Mouse (Mus musculus) neural tube, embryonic 15.5 days (tissue): ENCODE data around the gene Slc35a5. TPM values are rescaled to one million over a fixed set of nuclear protein-coding genes. Genes with fewer than 3 reads are reported as not detected.

Experiments
- ATAC-seq: fragments of 200-750 bp; cut with Nextera tagmentation; 2 replicates; pipeline ENCODE4 v1.8.0; 2017; ENCODE audit warnings: mild to moderate bottlenecking, moderate TSS enrichment, moderate library complexity; ENCODE audit not compliant: low FRiP score
- H3K27ac ChIP-seq: fragments of 300-500 bp; sonication (generic); replicated peaks from 2 replicates; pipeline ENCODE4 v1.5.1; 2015; ENCODE audit warnings: mild to moderate bottlenecking, inconsistent platforms
- H3K27me3 ChIP-seq: fragments of 300-500 bp; sonication (generic); replicated peaks from 2 replicates; pipeline ENCODE4 v1.6.1; 2015; ENCODE audit warnings: inconsistent platforms
- H3K36me3 ChIP-seq: fragments of 300-500 bp; sonication (generic); 2 replicates; pipeline ENCODE4 v1.6.1; 2015; ENCODE audit warnings: inconsistent platforms
- H3K4me1 ChIP-seq: fragments of 300-500 bp; sonication (generic); 2 replicates; pipeline ENCODE4 v1.6.1; 2015; ENCODE audit warnings: inconsistent platforms
- H3K4me2 ChIP-seq: fragments of 300-500 bp; sonication (generic); 2 replicates; pipeline ENCODE4 v1.6.1; 2015; ENCODE audit warnings: inconsistent platforms, mild to moderate bottlenecking, moderate library complexity
- H3K4me3 ChIP-seq: fragments of 300-500 bp; sonication (generic); replicated peaks from 2 replicates; pipeline ENCODE4 v1.5.1; 2015; ENCODE audit warnings: mild to moderate bottlenecking, inconsistent platforms
- H3K9ac ChIP-seq: fragments of 300-500 bp; sonication (generic); replicated peaks from 2 replicates; pipeline ENCODE4 v1.6.1; 2015; ENCODE audit warnings: mild to moderate bottlenecking, inconsistent platforms
- H3K9me3 ChIP-seq: fragments of 300-500 bp; sonication (generic); replicated peaks from 2 replicates; pipeline ENCODE4 v1.6.1; 2016; ENCODE audit warnings: inconsistent platforms
- WGBS: fragments of 180-500 bp; shearing (Covaris S2); methylation state at CpG from one replicate; pipeline ENCODE4 v1.1.7; 2015; ENCODE audit warnings: mixed read lengths; 5-methylcytosine and 5-hydroxymethylcytosine counted together
- polyA plus RNA-seq: library from polyadenylated mRNA; unstranded; fragments of >200 nt; fragmentation: Nextera tagmentation; extraction: Ambion mirVana; gene quantifications from 2 replicates; pipeline ENCODE4 v1.2.1, GENCODE M21; 2015

The Slc35a5 gene
- polyA plus RNA-seq, 1 experiment from 2014 or later, result 35.1 TPM

DNA sequence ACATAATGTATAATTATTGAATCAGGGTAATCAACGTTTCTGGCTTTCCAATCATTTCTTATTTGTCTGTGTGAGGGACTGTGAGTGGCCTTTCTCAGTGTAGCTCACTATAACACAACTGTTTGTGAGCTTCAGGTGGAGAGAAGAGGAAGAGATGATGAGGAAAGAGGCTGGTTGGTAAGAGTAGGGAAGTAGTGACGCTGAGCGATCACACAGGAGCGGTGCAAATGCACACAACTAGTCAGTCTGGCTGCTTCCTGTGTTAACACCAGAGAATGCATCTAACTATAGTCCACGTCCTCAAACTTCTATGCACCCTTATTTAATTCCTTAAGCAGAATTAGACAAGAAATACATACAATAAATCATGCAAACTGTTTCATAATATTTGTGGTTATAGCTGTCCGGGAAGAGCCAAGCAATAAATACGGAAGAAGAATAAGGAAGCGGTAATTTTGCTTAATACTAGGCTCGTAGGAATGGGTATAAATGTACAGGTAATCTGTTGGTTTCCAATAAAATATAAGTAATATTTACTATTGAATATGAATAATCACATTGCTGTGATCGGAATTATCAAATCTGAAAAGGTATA lies 9.9 kb downstream of the Slc35a5 start:
- peaks cover 67% of the 10 kb centered on the region for H3K36me3 ChIP-seq
- no peaks in the 10 kb centered on the region for H3K27me3 ChIP-seq
- H3K4me1 ChIP-seq, result no peaks in the 10 kb centered on the region
- H3K4me2 ChIP-seq, result no peak overlapping the region
- H3K27ac ChIP-seq, result no peak overlapping the region
- no peak overlapping the region for H3K4me3 ChIP-seq
- ATAC-seq, result no peak
- no peaks in the 10 kb centered on the region for H3K9me3 ChIP-seq
- 93% methylated on average over 10 of the region's 10 CpGs for WGBS
- no peak overlapping the region for H3K9ac ChIP-seq

DNA sequence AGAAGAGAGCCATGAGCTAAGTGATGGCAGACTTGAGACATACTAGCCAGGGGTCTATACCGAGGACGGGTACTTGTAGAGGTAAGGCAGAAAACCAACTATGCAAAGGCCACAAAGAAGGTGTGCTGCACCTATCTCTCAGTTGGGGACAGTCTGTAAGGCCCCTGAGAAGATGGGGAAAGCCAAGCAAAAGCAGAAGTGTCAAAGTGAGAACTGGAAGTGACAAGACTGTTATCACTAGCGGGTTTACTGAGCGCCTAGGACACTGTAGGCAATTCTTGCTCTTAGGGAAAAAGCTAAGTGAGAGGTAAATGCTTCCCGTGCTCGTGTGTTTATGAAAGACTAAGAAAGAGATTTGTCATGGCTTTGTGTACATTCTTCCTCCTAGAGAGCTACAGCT lies 13.4 kb downstream of the Slc35a5 start:
- H3K27ac ChIP-seq, result no peak overlapping the region
- WGBS, result 93% methylated on average over 6 of the region's 6 CpGs
- H3K4me2 ChIP-seq, result no peak overlapping the region
- H3K27me3 ChIP-seq, result no peaks in the 10 kb centered on the region
- no peak for ATAC-seq
- H3K36me3 ChIP-seq, result peaks cover 72% of the 10 kb centered on the region
- no peaks in the 10 kb centered on the region for H3K9me3 ChIP-seq
- H3K9ac ChIP-seq, result no peak overlapping the region
- no peak overlapping the region for H3K4me3 ChIP-seq
- no peaks in the 10 kb centered on the region for H3K4me1 ChIP-seq

DNA sequence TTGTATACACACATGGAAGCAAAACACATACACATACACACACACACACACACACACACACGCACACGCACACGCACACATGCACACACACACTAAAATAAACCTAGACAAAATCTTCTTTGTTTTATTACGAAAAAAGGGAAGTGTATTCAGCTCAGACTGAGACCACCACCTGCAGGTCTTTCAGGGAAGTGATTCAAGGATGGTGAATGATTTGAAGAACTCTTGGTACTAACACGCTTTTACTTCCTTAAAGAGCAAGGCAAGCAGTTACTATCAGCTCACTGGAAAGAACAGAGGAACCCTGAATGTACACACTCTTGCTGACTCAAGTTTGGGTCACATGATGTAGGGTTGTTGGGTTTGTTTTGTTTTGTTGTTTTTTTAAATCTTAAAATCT lies 15.9 kb downstream of the Slc35a5 start:
- WGBS, result 94% methylated on average over 5 of the region's 5 CpGs
- no peak overlapping the region for H3K9ac ChIP-seq
- no peaks in the 10 kb centered on the region for H3K9me3 ChIP-seq
- H3K27ac ChIP-seq, result no peak overlapping the region
- ATAC-seq, result no peak
- H3K27me3 ChIP-seq, result no peaks in the 10 kb centered on the region
- no peak overlapping the region for H3K4me2 ChIP-seq
- no peaks in the 10 kb centered on the region for H3K4me1 ChIP-seq
- no peak overlapping the region for H3K4me3 ChIP-seq
- peaks cover 71% of the 10 kb centered on the region for H3K36me3 ChIP-seq

DNA sequence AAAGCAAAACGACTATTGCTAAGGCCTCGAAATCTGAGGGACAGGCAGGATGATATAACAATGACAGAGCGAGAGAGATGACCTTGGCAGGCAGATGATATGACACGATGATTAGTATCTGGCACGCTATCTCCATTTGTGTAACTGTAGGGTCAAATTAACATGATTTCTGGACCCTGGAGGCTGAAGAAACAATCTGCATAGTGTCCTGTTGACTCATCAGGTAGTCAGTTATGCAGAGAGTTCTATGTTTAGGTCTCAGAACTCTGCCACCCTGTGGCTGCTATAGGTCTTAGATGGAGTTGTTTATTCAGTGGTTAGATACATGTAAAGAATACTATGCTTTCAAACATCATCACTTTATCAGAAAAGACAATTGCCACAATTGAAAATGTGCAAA lies 16.8 kb downstream of the Slc35a5 start:
- no peak overlapping the region for H3K9ac ChIP-seq
- H3K9me3 ChIP-seq, result no peaks in the 10 kb centered on the region
- ATAC-seq, result no peak
- 98% methylated on average over 5 of the region's 5 CpGs for WGBS
- H3K4me1 ChIP-seq, result no peaks in the 10 kb centered on the region
- H3K4me3 ChIP-seq, result no peak overlapping the region
- H3K27ac ChIP-seq, result no peak overlapping the region
- no peak overlapping the region for H3K4me2 ChIP-seq
- H3K36me3 ChIP-seq, result peaks cover 66% of the 10 kb centered on the region
- H3K27me3 ChIP-seq, result no peaks in the 10 kb centered on the region

DNA sequence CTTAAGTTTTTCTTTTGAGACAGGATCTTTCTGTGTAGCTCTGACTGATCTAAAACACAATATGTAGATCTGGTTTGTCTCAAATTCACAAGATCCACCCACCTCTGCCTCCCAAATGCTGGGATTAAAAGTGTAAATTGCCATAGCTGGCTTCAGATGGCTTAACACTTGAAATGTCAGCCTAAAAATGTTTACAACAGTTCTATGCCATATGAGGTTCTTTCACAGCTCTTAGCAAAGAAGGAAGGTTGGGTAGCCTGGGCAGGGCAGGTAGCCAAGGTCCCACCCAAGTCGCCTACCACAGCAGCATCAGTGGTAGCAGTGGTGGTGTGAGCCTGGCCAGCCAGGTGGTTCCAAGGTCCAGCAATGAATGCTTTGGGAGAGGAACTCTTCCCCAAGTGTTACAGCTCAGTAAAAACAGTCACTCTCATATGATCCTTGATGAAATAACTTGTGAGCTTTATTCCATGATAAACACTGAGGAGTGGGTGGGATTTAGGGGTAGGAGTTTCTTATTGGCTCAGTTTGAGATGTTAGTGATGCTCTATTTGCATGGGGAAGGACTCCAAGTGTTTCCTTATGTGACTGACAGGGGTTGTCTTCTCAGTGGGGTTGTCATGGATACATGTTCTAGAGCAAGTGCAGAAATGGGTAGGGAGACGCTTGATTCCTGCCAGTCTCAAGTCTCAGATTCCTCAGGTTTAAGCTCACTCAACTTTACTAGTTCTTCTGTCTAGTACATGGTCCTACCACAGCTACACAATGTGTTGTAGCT lies 30.4 kb downstream of the Slc35a5 start:
- Histone ChIP-seq H3K9ac (no peak overlapping the region), H3K4me1 (no peaks in the 10 kb centered on the region), H3K4me2 (no peak overlapping the region), H3K27ac (no peak overlapping the region), H3K9me3 (no peaks in the 10 kb centered on the region), H3K4me3 (no peak overlapping the region), H3K36me3 (no peaks in the 10 kb centered on the region), H3K27me3 (no peaks in the 10 kb centered on the region)
- 85% methylated on average over 2 of the region's 2 CpGs for WGBS
- ATAC-seq, result no peak

DNA sequence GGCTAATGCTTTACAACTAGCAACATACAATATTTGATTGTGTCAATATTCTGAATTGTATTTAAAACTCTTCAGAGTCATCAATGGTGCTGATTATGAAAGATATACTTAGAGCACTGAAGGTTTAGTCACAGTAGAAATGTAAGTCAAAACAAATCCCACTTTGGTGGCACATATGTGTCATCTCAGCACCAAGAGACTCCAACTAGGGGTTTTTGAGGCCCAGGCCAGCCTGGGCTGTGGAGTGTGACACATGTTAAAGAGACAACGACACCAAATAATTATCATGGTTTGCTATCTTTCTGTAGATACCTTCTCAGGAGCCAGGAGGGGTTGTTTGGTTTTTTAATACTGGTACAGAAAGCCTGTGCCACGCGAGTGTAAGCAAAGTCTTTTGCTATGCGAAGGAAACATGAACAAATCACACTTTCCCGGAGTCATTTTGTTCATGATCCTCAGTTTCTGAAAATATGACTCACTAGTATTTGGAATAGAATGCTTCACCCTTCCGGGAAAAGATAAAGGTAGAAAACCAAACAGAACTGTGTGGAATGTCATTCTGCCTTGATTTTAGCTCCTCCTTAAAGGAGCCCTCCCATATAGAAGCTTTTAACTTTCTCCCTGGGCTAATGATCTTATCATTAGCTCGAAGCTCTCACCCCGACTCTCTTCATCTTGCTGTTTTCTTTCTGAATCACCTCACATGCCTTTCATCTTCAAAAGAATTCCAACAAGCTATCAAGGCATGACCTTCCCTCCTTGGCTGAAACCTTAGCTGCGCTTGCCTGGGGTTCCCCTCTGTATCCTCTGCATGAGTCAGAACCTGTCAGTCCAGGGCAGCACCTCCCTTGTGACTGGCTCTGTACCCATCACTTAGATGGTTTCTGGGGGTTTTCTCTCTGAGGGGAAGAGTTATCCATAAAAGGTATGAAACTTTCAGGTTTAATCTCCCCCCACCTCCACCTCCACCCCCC lies 34.0 kb downstream of the Slc35a5 start:
- H3K27me3 ChIP-seq, result no peaks in the 10 kb centered on the region
- H3K4me1 ChIP-seq, result 0 out of 2 replicates have a peak, but pooled peaks cover 4% of the 10 kb centered on the region
- WGBS, result 79% methylated on average over 9 of the region's 9 CpGs
- no peak overlapping the region for H3K9ac ChIP-seq
- H3K4me2 ChIP-seq, result no peak overlapping the region
- no peaks in the 10 kb centered on the region for H3K36me3 ChIP-seq
- no peak overlapping the region for H3K4me3 ChIP-seq
- no peak overlapping the region for H3K27ac ChIP-seq
- H3K9me3 ChIP-seq, result no peaks in the 10 kb centered on the region
- ATAC-seq, result no peak

- H3K9me3 ChIP-seq, result no peaks in the 10 kb centered on the region
- H3K27ac ChIP-seq, result no peak overlapping the region
- no peak for ATAC-seq
- H3K27me3 ChIP-seq, result no peaks in the 10 kb centered on the region
- H3K4me1 ChIP-seq, result 0 out of 2 replicates have a peak, but pooled peaks cover 4% of the 10 kb centered on the region
- H3K4me2 ChIP-seq, result no peak overlapping the region
- no peak overlapping the region for H3K9ac ChIP-seq
- WGBS, result 73% methylated on average over 5 of the region's 5 CpGs
- H3K36me3 ChIP-seq, result no peaks in the 10 kb centered on the region
- H3K4me3 ChIP-seq, result no peak overlapping the region
These were observed 35.9 kb downstream of the Slc35a5 start for GRCm38 (mm10) chr16:45122571-45122970.

DNA sequence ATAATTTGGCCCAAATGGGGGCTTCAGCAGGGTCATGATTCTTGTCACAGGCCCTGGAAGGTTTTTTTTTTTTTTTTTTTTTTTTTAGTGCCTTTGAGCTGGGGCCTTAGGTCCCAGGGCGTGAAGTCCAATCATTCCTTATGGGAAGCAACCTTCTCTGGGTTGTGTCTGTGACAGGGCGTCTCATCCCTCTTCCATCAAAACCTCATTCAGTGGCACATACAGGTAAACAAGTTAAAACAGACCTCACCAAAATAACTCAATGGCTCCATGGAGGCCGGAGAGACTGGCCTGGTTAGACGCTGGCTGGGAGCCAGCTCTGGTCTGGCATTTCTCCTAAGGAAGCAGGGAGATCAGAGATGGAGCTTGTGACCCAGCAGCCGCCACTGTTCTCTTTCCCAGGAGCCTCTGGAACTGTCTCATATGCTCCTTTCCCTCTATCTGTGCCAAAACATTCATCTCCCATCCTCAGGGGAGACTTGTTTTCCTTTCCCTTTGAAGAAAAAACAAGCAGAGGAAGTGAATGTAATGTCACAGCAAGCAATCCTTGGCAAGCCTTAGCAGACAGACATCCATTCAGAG lies 37.6 kb downstream of the Slc35a5 start:
- WGBS, result 59% methylated on average over 5 of the region's 5 CpGs
- H3K4me1 ChIP-seq, result 0 out of 2 replicates have a peak, but pooled peaks cover 4% of the 10 kb centered on the region
- no peak overlapping the region for H3K9ac ChIP-seq
- no peak overlapping the region for H3K4me2 ChIP-seq
- no peak overlapping the region for H3K4me3 ChIP-seq
- H3K27ac ChIP-seq, result peak overlapping the region; percentile 10; the same call in 1 of the 2 replicates
- peak; percentile 55; the same call in 1 of the 2 replicates for ATAC-seq
- no peaks in the 10 kb centered on the region for H3K27me3 ChIP-seq
- no peaks in the 10 kb centered on the region for H3K9me3 ChIP-seq
- no peaks in the 10 kb centered on the region for H3K36me3 ChIP-seq

- ATAC-seq, result no peak
- Histone ChIP-seq H3K27ac (no peak overlapping the region), H3K36me3 (no peaks in the 10 kb centered on the region), H3K9ac (no peak overlapping the region), H3K9me3 (no peaks in the 10 kb centered on the region), H3K4me1 (0 out of 2 replicates have a peak, but pooled peaks cover 4% of the 10 kb centered on the region), H3K27me3 (no peaks in the 10 kb centered on the region), H3K4me2 (no peak overlapping the region), H3K4me3 (no peak overlapping the region)
- 78% methylated on average over 3 of the region's 3 CpGs for WGBS
These were observed 39.7 kb downstream of the Slc35a5 start for GRCm38 (mm10) chr16:45118760-45119159.

GRCm38 (mm10) chr16:45117200-45117599 lies 41.3 kb downstream of the Slc35a5 start:
- H3K4me1 ChIP-seq, result 0 out of 2 replicates have a peak, but pooled peaks cover 4% of the 10 kb centered on the region
- ATAC-seq, result no peak
- no peak overlapping the region for H3K4me3 ChIP-seq
- WGBS, result 97% methylated on average over 3 of the region's 3 CpGs
- H3K27ac ChIP-seq, result no peak overlapping the region
- H3K36me3 ChIP-seq, result no peaks in the 10 kb centered on the region
- no peak overlapping the region for H3K9ac ChIP-seq
- H3K9me3 ChIP-seq, result no peaks in the 10 kb centered on the region
- H3K27me3 ChIP-seq, result no peaks in the 10 kb centered on the region
- no peak overlapping the region for H3K4me2 ChIP-seq

DNA sequence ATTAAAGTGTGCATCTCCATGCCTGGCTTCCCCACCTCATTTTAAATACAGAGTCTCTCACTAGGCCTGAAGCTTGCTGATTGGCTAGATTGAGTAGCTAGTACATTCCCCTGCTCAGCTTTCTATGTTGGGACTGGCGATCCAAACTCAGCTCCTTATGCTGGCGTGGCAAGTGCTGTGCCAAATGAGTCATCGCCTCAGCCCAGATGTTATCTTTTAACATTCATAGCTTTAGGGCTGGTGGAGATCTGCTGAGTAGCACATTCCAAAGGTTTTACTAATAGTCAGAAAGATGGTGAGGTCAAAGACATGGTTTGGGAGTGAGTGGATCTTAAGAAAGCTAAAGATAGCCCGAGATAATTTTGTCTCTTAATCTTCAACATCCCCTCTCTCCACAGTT lies 48.0 kb downstream of the Slc35a5 start:
- 73% methylated on average over 4 of the region's 4 CpGs for WGBS
- H3K4me2 ChIP-seq, result no peak overlapping the region
- H3K9ac ChIP-seq, result no peak overlapping the region
- H3K27me3 ChIP-seq, result no peaks in the 10 kb centered on the region
- no peaks in the 10 kb centered on the region for H3K36me3 ChIP-seq
- H3K9me3 ChIP-seq, result no peaks in the 10 kb centered on the region
- no peaks in the 10 kb centered on the region for H3K4me1 ChIP-seq
- no peak for ATAC-seq
- H3K27ac ChIP-seq, result no peak overlapping the region
- no peak overlapping the region for H3K4me3 ChIP-seq
